Mouse (Mus musculus): ENCODE results near the gene Trim69.

- TF ChIP-seq CTCF (IDR thresholded peaks at IDR 0.05; ENCODE audit: extremely low read depth, insufficient read depth, low read length) (no peak), POLR2A (IDR thresholded peaks at IDR 0.05; ENCODE audit: extremely low read depth, insufficient read depth, low read length) (no peak)
Observed at GRCm38 (mm10) chr2:122180051-122180822, 19.7 kb downstream of the Trim69 start.
